Mouse (Mus musculus) kidney, adult 2 months (tissue): ENCODE measurements around the gene Pitpna. TPM values are rescaled to one million over a fixed set of nuclear protein-coding genes. Genes with fewer than 3 reads are reported as not detected.

ENCODE experiments used
- DNase-seq: peaks from one replicate; pipeline ENCODE4 v3.0.0; 2021
- H3K27ac ChIP-seq: fragments of 200-500 bp; 2 replicates; pipeline ENCODE4 v1.5.1; 2012; ENCODE audit warnings: low read depth, low read length, control low read depth, inconsistent platforms; ENCODE audit not compliant: insufficient read depth
- H3K27me3 ChIP-seq: fragments of 200-500 bp; replicated peaks from 2 replicates; pipeline ENCODE4 v1.6.1; 2012; ENCODE audit warnings: mild to moderate bottlenecking, moderate library complexity, low read length, inconsistent platforms; ENCODE audit not compliant: control insufficient read depth, insufficient read depth
- H3K36me3 ChIP-seq: fragments of 200-500 bp; 2 replicates; pipeline ENCODE4 v1.6.1; 2012; ENCODE audit warnings: mild to moderate bottlenecking, moderate library complexity, low read length, inconsistent platforms; ENCODE audit not compliant: control insufficient read depth, insufficient read depth
- H3K4me1 ChIP-seq: fragments of 200-500 bp; 2 replicates; pipeline ENCODE4 v1.6.1; 2011; ENCODE audit warnings: low read length; ENCODE audit not compliant: control insufficient read depth, insufficient read depth
- H3K4me3 ChIP-seq: fragments of 200-500 bp; 2 replicates; pipeline ENCODE4 v1.5.1; 2011; ENCODE audit warnings: mild to moderate bottlenecking, low read depth, low read length, control low read depth; ENCODE audit not compliant: insufficient read depth
- CTCF ChIP-seq: fragments of 200-500 bp; conservative IDR thresholded peaks from 2 replicates; pipeline ENCODE4 v1.5.1; 2011; ENCODE audit warnings: low read depth, mild to moderate bottlenecking, control low read depth, low read length, moderate library complexity, mixed read lengths; ENCODE audit not compliant: insufficient read depth, insufficient read length
- POLR2A ChIP-seq: fragments of 200-500 bp; IDR thresholded peaks from one replicate; pipeline ENCODE4 v1.6.1; 2011; ENCODE audit warnings: low read depth, low read length, control low read depth
- WGBS: fragments of 180-500 bp; shearing (Covaris S2); methylation state at CpG from one replicate; pipeline ENCODE4 v1.1.7; 2018; 5-methylcytosine and 5-hydroxymethylcytosine counted together
- polyA plus RNA-seq: library from polyadenylated mRNA; depleted of rRNA; stranded (reverse); fragments of >200 nt; gene quantifications from 2 replicates; pipeline ENCODE4 v1.2.3, GENCODE M21; 2012

Gene Pitpna
- polyA plus RNA-seq, 1 experiment = 60.3 TPM

- H3K27ac ChIP-seq = no peak overlapping the region
- no peak overlapping the region for H3K4me3 ChIP-seq
- no peaks in the 10 kb centered on the region for H3K27me3 ChIP-seq
- TF ChIP-seq CTCF (no peak), POLR2A (no peak)
- H3K4me1 ChIP-seq = peaks cover 12% of the 10 kb centered on the region
- H3K36me3 ChIP-seq = 0 out of 2 replicates have a peak, but pooled peaks cover 1% of the 10 kb centered on the region
- DNase-seq = no peak
- WGBS = 84% methylated on average over 2 of the region's 2 CpGs
Measured at GRCm38 (mm10) chr11:75610021-75610420, 22.1 kb downstream of the Pitpna start.

GRCm38 (mm10) chr11:75614769-75615168 is 26.9 kb downstream of the Pitpna start:
- peaks cover 1% of the 10 kb centered on the region; the same call in 1 of the 2 replicates for H3K36me3 ChIP-seq
- no peaks in the 10 kb centered on the region for H3K27me3 ChIP-seq

GRCm38 (mm10) chr11:75615556-75615955 is 27.7 kb downstream of the Pitpna start:
- TF ChIP-seq CTCF = no peak
- TF ChIP-seq POLR2A = no peak
- Histone ChIP-seq H3K4me3 (no peak overlapping the region), H3K27ac (no peak overlapping the region), H3K4me1 (no peaks in the 10 kb centered on the region), H3K36me3 (no peaks in the 10 kb centered on the region; the same call in 1 of the 2 replicates), H3K27me3 (no peaks in the 10 kb centered on the region)
- 75% methylated on average over 2 of the region's 2 CpGs for WGBS
- no peak for DNase-seq

More at GRCm38 (mm10) chr11:75614769-75615168, 26.9 kb downstream of the Pitpna start:
- no peak overlapping the region for H3K27ac ChIP-seq
- H3K4me3 ChIP-seq = no peak overlapping the region
- H3K4me1 ChIP-seq = no peaks in the 10 kb centered on the region
- 100% methylated on average over 1 of the region's 1 CpGs for WGBS
- no peak for DNase-seq
- TF ChIP-seq POLR2A (no peak), CTCF (no peak)

GRCm38 (mm10) chr11:75619133-75619532 is 31.2 kb downstream of the Pitpna start:
- Histone ChIP-seq H3K27me3 (no peaks in the 10 kb centered on the region), H3K4me3 (no peak overlapping the region), H3K4me1 (no peaks in the 10 kb centered on the region), H3K27ac (no peak overlapping the region), H3K36me3 (no peaks in the 10 kb centered on the region; the same call in 1 of the 2 replicates)
- TF ChIP-seq POLR2A (no peak), CTCF (peak; percentile 44; the same call in 1 of the 2 replicates)
- no peak for DNase-seq
- 74% methylated on average over 5 of the region's 5 CpGs for WGBS

- peak overlapping the region; percentile 26; the same call in 1 of the 2 replicates for H3K27ac ChIP-seq
- H3K36me3 ChIP-seq = no peaks in the 10 kb centered on the region; the same call in 1 of the 2 replicates
- WGBS = 84% methylated on average over 12 of the region's 12 CpGs
- 0 out of 2 replicates have a peak, but pooled peaks cover 3% of the 10 kb centered on the region for H3K4me1 ChIP-seq
- DNase-seq = no peak
- H3K4me3 ChIP-seq = no peak overlapping the region
- no peak for TF ChIP-seq POLR2A
- no peak for TF ChIP-seq CTCF
- H3K27me3 ChIP-seq = no peaks in the 10 kb centered on the region
Measured at GRCm38 (mm10) chr11:75620136-75620780, 32.4 kb downstream of the Pitpna start.

- 72% methylated on average over 2 of the region's 2 CpGs for WGBS
- peak; percentile 42 for DNase-seq
- Histone ChIP-seq H3K27me3 (no peaks in the 10 kb centered on the region), H3K4me1 (0 out of 2 replicates have a peak, but pooled peaks cover 7% of the 10 kb centered on the region), H3K4me3 (no peak overlapping the region), H3K27ac (peak overlapping the region; percentile 61), H3K36me3 (no peaks in the 10 kb centered on the region; the same call in 1 of the 2 replicates)
- TF ChIP-seq POLR2A (no peak), CTCF (no peak)
Measured at GRCm38 (mm10) chr11:75621426-75621825, 33.5 kb downstream of the Pitpna start.

- no peaks in the 10 kb centered on the region for H3K27me3 ChIP-seq
- peaks cover 2% of the 10 kb centered on the region for H3K36me3 ChIP-seq
- DNase-seq = no peak
- 0 out of 2 replicates have a peak, but pooled peaks cover 7% of the 10 kb centered on the region for H3K4me1 ChIP-seq
- H3K27ac ChIP-seq = no peak overlapping the region
- no peak for TF ChIP-seq CTCF
- no peak for TF ChIP-seq POLR2A
- H3K4me3 ChIP-seq = no peak overlapping the region
- WGBS = 81% methylated on average over 2 of the region's 2 CpGs
Measured at GRCm38 (mm10) chr11:75622588-75623329, 34.9 kb downstream of the Pitpna start.
